Mouse (Mus musculus): ENCODE data around the gene Olfr889. TPM values are rescaled to one million over a fixed set of nuclear protein-coding genes. Genes with fewer than 3 reads are reported as not detected.
"Not testable (repeated sequence)": the region's sequence is repeated elsewhere in the genome, so short reads cannot be mapped to it uniquely, and the experiment has no call there.

Gene Olfr889
- not detected in 2 replicates for total RNA-seq (2015)
- not detected in 2 replicates for total RNA-seq (2017)

GRCm38 (mm10) chr9:38114898-38115297, at the start of gene Olfr889:
TSS of gene Olfr889 (plus strand) at chr9:38115198.
- ATAC-seq (ENCODE audit: poor library complexity, severe bottlenecking), result no peak

DNA sequence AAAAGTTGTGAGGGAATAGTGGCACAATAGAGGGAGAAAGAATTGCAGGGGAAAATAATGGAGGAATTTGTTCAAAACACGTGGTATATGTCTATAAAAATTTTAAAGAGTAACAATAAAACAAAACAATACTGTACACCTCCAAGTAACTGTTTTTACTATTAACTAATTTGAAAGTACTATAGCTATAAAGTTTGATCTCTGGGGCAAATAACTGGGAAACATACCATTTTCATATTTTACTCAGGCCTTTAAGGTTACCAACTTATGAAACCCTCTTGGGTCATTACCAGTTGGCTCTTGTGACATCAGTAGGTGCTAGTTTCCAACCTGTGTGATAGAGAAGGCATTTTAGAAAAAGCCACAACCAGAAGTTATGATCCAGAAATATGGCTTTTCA, 31.2 kb upstream of the Olfr889 start, which contains the start of gene Olfr887:
Olfr887 (plus strand) TSS at position 301 of the 400 bp plus-strand sequence.
- no peak for ATAC-seq (ENCODE audit: poor library complexity, severe bottlenecking)

- ATAC-seq (ENCODE audit: poor library complexity, severe bottlenecking), result no peak
These were observed 7.2 kb upstream of the Olfr889 start, which contains the start of gene Olfr888 for GRCm38 (mm10) chr9:38107828-38108227. TSS of gene Olfr888 (plus strand) at chr9:38108128.

GRCm38 (mm10) chr9:38142217-38142616, 27.2 kb downstream of the Olfr889 start, which contains the start of gene Olfr890:
TSS of gene Olfr890 (plus strand) at chr9:38142517.
- no peak for ATAC-seq (ENCODE audit: poor library complexity, severe bottlenecking)

- not testable (repeated sequence) for ATAC-seq (ENCODE audit: poor library complexity, severe bottlenecking)
These were observed 53.3 kb downstream of the Olfr889 start for GRCm38 (mm10) chr9:38168341-38168740.

Other genes starting within 250 kb of the Olfr889 start
- not detected in 2 replicates for gene Olfr145, start 218.5 kb upstream of the Olfr889 start, total RNA-seq (2015)
- gene Olfr145, start 218.5 kb upstream of the Olfr889 start, total RNA-seq (2017), result not detected in 2 replicates
- gene Olfr878, start 197.4 kb upstream of the Olfr889 start, total RNA-seq (2015), result not detected in 2 replicates
- gene Olfr878, start 197.4 kb upstream of the Olfr889 start, total RNA-seq (2017), result not detected in 2 replicates
- not detected in 2 replicates for gene Olfr881, start 123.4 kb upstream of the Olfr889 start, total RNA-seq (2015)
- gene Olfr881, start 123.4 kb upstream of the Olfr889 start, total RNA-seq (2017), result not detected in 2 replicates
- gene Olfr883, start 89.4 kb upstream of the Olfr889 start, total RNA-seq (2015), result not detected in 2 replicates
- not detected in 2 replicates for gene Olfr883, start 89.4 kb upstream of the Olfr889 start, total RNA-seq (2017)
- not detected in 2 replicates for gene Olfr884, start 68.6 kb upstream of the Olfr889 start, total RNA-seq (2015)
- gene Olfr884, start 68.6 kb upstream of the Olfr889 start, total RNA-seq (2017), result not detected in 2 replicates
- not detected in 2 replicates for gene Olfr885, start 53.9 kb upstream of the Olfr889 start, total RNA-seq (2015)
- not detected in 2 replicates for gene Olfr885, start 53.9 kb upstream of the Olfr889 start, total RNA-seq (2017)
- gene Olfr887, start 31.1 kb upstream of the Olfr889 start, total RNA-seq (2015), result not detected in 2 replicates
- not detected in 2 replicates for gene Olfr887, start 31.1 kb upstream of the Olfr889 start, total RNA-seq (2017)
- gene Olfr888, start 7.1 kb upstream of the Olfr889 start, total RNA-seq (2015), result not detected in 2 replicates
- gene Olfr888, start 7.1 kb upstream of the Olfr889 start, total RNA-seq (2017), result not detected in 2 replicates
- not detected in 2 replicates for gene Olfr890, start 27.3 kb downstream of the Olfr889 start, total RNA-seq (2015)
- not detected in 2 replicates for gene Olfr890, start 27.3 kb downstream of the Olfr889 start, total RNA-seq (2017)
- gene Olfr891, start 65.6 kb downstream of the Olfr889 start, total RNA-seq (2015), result not detected in 2 replicates
- gene Olfr891, start 65.6 kb downstream of the Olfr889 start, total RNA-seq (2017), result not detected in 2 replicates
- gene Olfr893, start 93.2 kb downstream of the Olfr889 start, total RNA-seq (2015), result not detected in 2 replicates
- not detected in 2 replicates for gene Olfr893, start 93.2 kb downstream of the Olfr889 start, total RNA-seq (2017)
- gene Olfr894, start 102.9 kb downstream of the Olfr889 start, total RNA-seq (2015), result not detected in 2 replicates
- not detected in 2 replicates for gene Olfr894, start 102.9 kb downstream of the Olfr889 start, total RNA-seq (2017)
- not detected in 2 replicates for gene Olfr143, start 137.6 kb downstream of the Olfr889 start, total RNA-seq (2015)
- not detected in 2 replicates for gene Olfr143, start 137.6 kb downstream of the Olfr889 start, total RNA-seq (2017)
- not detected in 2 replicates for gene Olfr895, start 152.7 kb downstream of the Olfr889 start, total RNA-seq (2015)
- not detected in 2 replicates for gene Olfr895, start 152.7 kb downstream of the Olfr889 start, total RNA-seq (2017)
- not detected in 2 replicates for gene Olfr896-ps1, start 175.9 kb downstream of the Olfr889 start, total RNA-seq (2015)
- gene Olfr896-ps1, start 175.9 kb downstream of the Olfr889 start, total RNA-seq (2017), result not detected in 2 replicates
- gene Olfr25, start 213.9 kb downstream of the Olfr889 start, total RNA-seq (2015), result not detected in 2 replicates
- not detected in 2 replicates for gene Olfr25, start 213.9 kb downstream of the Olfr889 start, total RNA-seq (2017)
- gene Olfr898, start 233.2 kb downstream of the Olfr889 start, total RNA-seq (2015), result not detected in 2 replicates
- gene Olfr898, start 233.2 kb downstream of the Olfr889 start, total RNA-seq (2017), result not detected in 2 replicates

All from megakaryocyte, adult 5-6 weeks (primary cell).